Mouse (Mus musculus) MEL (cell line): ENCODE results near the gene U90926. TPM values are rescaled to one million over a fixed set of nuclear protein-coding genes. Genes with fewer than 3 reads are reported as not detected.

ENCODE experiments used
- DNase-seq: peaks from one replicate; pipeline ENCODE4 v3.0.0; 2011; ENCODE audit warnings: low read depth, low spot score
- H3K27ac ChIP-seq: 2 replicates; pipeline ENCODE4 v1.5.1; 2012; ENCODE audit warnings: low read depth, mild to moderate bottlenecking, control low read depth, low read length, moderate library complexity; ENCODE audit not compliant: control insufficient read depth
- H3K27me3 ChIP-seq, 2 experiments: fragments of 150-350 bp in 1 of 2; sonication (generic) in 1 of 2; 2 replicates each; pipeline ENCODE4 v1.6.1; 2012; ENCODE audit warnings: low read length in 2 of 2, mild to moderate bottlenecking in 2 of 2, improper control_type of control experiment in 1 of 2, moderate library complexity in 1 of 2; ENCODE audit not compliant: insufficient read depth in 2 of 2, control insufficient read depth in 1 of 2
- H3K36me3 ChIP-seq, 2 experiments: 2 replicates each; pipeline ENCODE4 v1.6.1; 2012 to 2014; ENCODE audit warnings: low read length in 2 of 2, improper control_type of control experiment in 1 of 2, inconsistent platforms in 1 of 2, mild to moderate bottlenecking in 1 of 2; ENCODE audit not compliant: insufficient read depth in 2 of 2, control insufficient read depth in 1 of 2
- H3K4me1 ChIP-seq, 2 experiments: fragments of 150-350 bp in 1 of 2; sonication (generic) in 1 of 2; 2 replicates each; pipeline ENCODE4 v1.6.1; 2012; ENCODE audit warnings: low read length in 2 of 2, improper control_type of control experiment in 1 of 2, mild to moderate bottlenecking in 1 of 2; ENCODE audit not compliant: insufficient read depth in 2 of 2, control insufficient read depth in 1 of 2
- H3K4me3 ChIP-seq, 2 experiments: fragments of 150-350 bp in 1 of 2; sonication (generic) in 1 of 2; 2 replicates each; pipeline ENCODE4 v1.5.1; 2012; ENCODE audit warnings: low read depth in 2 of 2, low read length in 2 of 2, mild to moderate bottlenecking in 2 of 2, moderate library complexity in 2 of 2, control low read depth in 1 of 2, improper control_type of control experiment in 1 of 2; ENCODE audit not compliant: control insufficient read depth in 1 of 2, insufficient read depth in 1 of 2
- H3K79me2 ChIP-seq: 2 replicates; pipeline ENCODE4 v1.6.1; 2012; ENCODE audit warnings: mild to moderate bottlenecking, low read length, moderate library complexity; ENCODE audit not compliant: control insufficient read depth, poor library complexity, insufficient read depth
- H3K9ac ChIP-seq: 2 replicates; pipeline ENCODE4 v1.6.1; 2012; ENCODE audit warnings: low read depth, mild to moderate bottlenecking, control low read depth, low read length, moderate library complexity; ENCODE audit not compliant: control insufficient read depth, poor library complexity, severe bottlenecking
- H3K9me3 ChIP-seq: fragments of 150-350 bp; sonication (generic); replicated peaks from 2 replicates; pipeline ENCODE4 v1.6.1; 2012; ENCODE audit warnings: mild to moderate bottlenecking, low read length, improper control_type of control experiment, moderate library complexity; ENCODE audit not compliant: insufficient read depth
- BHLHE40 ChIP-seq: IDR thresholded peaks from 2 replicates; pipeline ENCODE4 v1.6.1; 2012; ENCODE audit warnings: low read depth, mild to moderate bottlenecking, inconsistent platforms, low read length, improper control_type of control experiment, borderline replicate concordance
- CHD2 ChIP-seq: IDR thresholded peaks from 2 replicates; pipeline ENCODE4 v1.6.1; 2011; ENCODE audit warnings: low read length, improper control_type of control experiment
- CTCF ChIP-seq, 3 experiments: IDR thresholded peaks in 2 of 3; conservative IDR thresholded peaks in 1 of 3; 2 replicates each; pipeline ENCODE4 v1.5.1; 2011 to 2012; ENCODE audit warnings: low read length in 3 of 3, low read depth in 2 of 3, mild to moderate bottlenecking in 2 of 3, improper control_type of control experiment in 1 of 3, inconsistent platforms in 1 of 3, mixed read lengths in 1 of 3, moderate library complexity in 1 of 3; ENCODE audit not compliant: control insufficient read depth in 1 of 3, insufficient read depth in 1 of 3, poor library complexity in 1 of 3, severe bottlenecking in 1 of 3
- ELF1 ChIP-seq: IDR thresholded peaks from 2 replicates; pipeline ENCODE4 v1.6.1; 2014; ENCODE audit warnings: low read depth, mild to moderate bottlenecking, inconsistent platforms, low read length, improper control_type of control experiment, moderate library complexity
- EP300 ChIP-seq, 2 experiments: IDR thresholded peaks; 2 replicates each; pipeline ENCODE4 v1.6.1; 2011; ENCODE audit warnings: improper control_type of control experiment in 2 of 2, low read length in 2 of 2, low read depth in 1 of 2, mild to moderate bottlenecking in 1 of 2
- ETS1 ChIP-seq: IDR thresholded peaks from 2 replicates; pipeline ENCODE4 v1.6.1; 2012; ENCODE audit warnings: low read depth, mild to moderate bottlenecking, inconsistent platforms, low read length, improper control_type of control experiment, moderate library complexity
- HCFC1 ChIP-seq: IDR thresholded peaks from 2 replicates; pipeline ENCODE4 v1.6.1; 2012; ENCODE audit warnings: low read depth, mild to moderate bottlenecking, inconsistent platforms, low read length, improper control_type of control experiment, moderate library complexity
- MAZ ChIP-seq: IDR thresholded peaks from 2 replicates; pipeline ENCODE4 v1.6.1; 2012; ENCODE audit warnings: low read depth, mild to moderate bottlenecking, inconsistent platforms, low read length, improper control_type of control experiment
- MEF2A ChIP-seq: IDR thresholded peaks from 2 replicates; pipeline ENCODE4 v1.6.1; 2014; ENCODE audit warnings: low read depth, mild to moderate bottlenecking, inconsistent platforms, low read length, improper control_type of control experiment; ENCODE audit not compliant: poor library complexity, insufficient replicate concordance, severe bottlenecking; ENCODE audit errors: extremely low read depth
- NELFE ChIP-seq: IDR thresholded peaks from 2 replicates; pipeline ENCODE4 v1.6.1; 2011; ENCODE audit warnings: low read depth, low read length, improper control_type of control experiment
- POLR2AphosphoS5 ChIP-seq: IDR thresholded peaks from 2 replicates; pipeline ENCODE4 v1.6.1; 2012; ENCODE audit warnings: low read depth, borderline replicate concordance, mild to moderate bottlenecking, inconsistent platforms, low read length, moderate library complexity, mixed read lengths
- RAD21 ChIP-seq: IDR thresholded peaks from 2 replicates; pipeline ENCODE4 v1.6.1; 2011; ENCODE audit warnings: mild to moderate bottlenecking, low read depth, low read length, improper control_type of control experiment
- SIN3A ChIP-seq: IDR thresholded peaks from 2 replicates; pipeline ENCODE4 v1.6.1; 2012; ENCODE audit warnings: low read length, improper control_type of control experiment, inconsistent platforms
- TAL1 ChIP-seq: IDR thresholded peaks from 2 replicates; pipeline ENCODE4 v1.6.1; 2012; ENCODE audit warnings: mild to moderate bottlenecking, inconsistent platforms, low read length, moderate library complexity, mixed read lengths
- TCF12 ChIP-seq: IDR thresholded peaks from 2 replicates; pipeline ENCODE4 v1.6.1; 2014; ENCODE audit warnings: low read depth, mild to moderate bottlenecking, inconsistent platforms, low read length, improper control_type of control experiment, moderate library complexity
- UBTF ChIP-seq: IDR thresholded peaks from 2 replicates; pipeline ENCODE4 v1.6.1; 2012; ENCODE audit warnings: low read depth, mild to moderate bottlenecking, inconsistent platforms, low read length, improper control_type of control experiment, moderate library complexity, borderline replicate concordance; ENCODE audit not compliant: insufficient read depth
- USF2 ChIP-seq, 2 experiments: IDR thresholded peaks; 2 replicates each; pipeline ENCODE4 v1.6.1; 2011 to 2012; ENCODE audit warnings: improper control_type of control experiment in 2 of 2, low read length in 2 of 2, borderline replicate concordance in 1 of 2, inconsistent platforms in 1 of 2, low read depth in 1 of 2, mild to moderate bottlenecking in 1 of 2; ENCODE audit not compliant: insufficient read depth in 1 of 2
- ZKSCAN1 ChIP-seq: IDR thresholded peaks from 2 replicates; pipeline ENCODE4 v1.6.1; 2012; ENCODE audit warnings: low read depth, mild to moderate bottlenecking, inconsistent platforms, low read length, improper control_type of control experiment, moderate library complexity
- ZNF384 ChIP-seq: IDR thresholded peaks from 2 replicates; pipeline ENCODE4 v1.6.1; 2012; ENCODE audit warnings: low read depth, mild to moderate bottlenecking, inconsistent platforms, low read length, improper control_type of control experiment
- polyA plus RNA-seq, 2 experiments: library from polyadenylated mRNA; stranded (reverse) in 1 of 2; unstranded in 1 of 2; fragments of >175 nt in 1 of 2; fragments of >200 nt in 1 of 2; gene quantifications; 2 replicates each; pipeline versions ENCODE4 v1.2.1 to v1.2.4; 2012; ENCODE audit warnings: low replicate concordance in 2 of 2, low read depth in 1 of 2; ENCODE audit not compliant: insufficient read length in 2 of 2, insufficient read depth in 1 of 2, missing spikeins in 1 of 2
- total RNA-seq: library from RNA; depleted of rRNA; stranded (reverse); fragments of 300-350 nt; gene quantifications from 2 replicates; pipeline ENCODE4 v1.2.3, GENCODE M21; 2012

U90926 gene
- total and polyA plus RNA-seq, 3 experiments: not detected

GRCm38 (mm10) chr5:92206121-92206520, 9.1 kb downstream of the U90926 start:
- no peaks in the 10 kb centered on the region for H3K27me3 ChIP-seq
- no peak overlapping the region for H3K9ac ChIP-seq
- H3K36me3 ChIP-seq: peaks cover 3 to 25% of the 10 kb centered on the region in 2 experiments
- no peak overlapping the region for H3K4me3 ChIP-seq
- no peaks in the 10 kb centered on the region for H3K9me3 ChIP-seq
- H3K4me1 ChIP-seq: peaks cover 22 to 27% of the 10 kb centered on the region in 2 experiments
- DNase-seq: no peak
- H3K79me2 ChIP-seq: no peaks in the 10 kb centered on the region
- TF ChIP-seq CTCF (IDR thresholded peaks at IDR 0.05 in 2 of 3, conservative IDR thresholded peaks at IDR 0.05 in 1 of 3; ENCODE audit: control insufficient read depth in 1 of 3, insufficient read depth in 1 of 3, low read depth in 2 of 3, low read length in 3 of 3, poor library complexity in 1 of 3, severe bottlenecking in 1 of 3) (no peak), ZKSCAN1 (no peak), EP300 (IDR thresholded peaks at IDR 0.05; ENCODE audit: low read depth in 1 of 2, low read length in 2 of 2) (no peak), ELF1 (no peak), POLR2AphosphoS5 (no peak), SIN3A (no peak), BHLHE40 (no peak), TAL1 (no peak), MEF2A (no peak), MAZ (no peak), USF2 (IDR thresholded peaks at IDR 0.05; ENCODE audit: borderline replicate concordance in 1 of 2, insufficient read depth in 1 of 2, low read depth in 1 of 2, low read length in 2 of 2) (no peak), CHD2 (no peak)
- TF ChIP-seq, all 39 proteins: peak for 0
- H3K27ac ChIP-seq: no peak overlapping the region

DNA sequence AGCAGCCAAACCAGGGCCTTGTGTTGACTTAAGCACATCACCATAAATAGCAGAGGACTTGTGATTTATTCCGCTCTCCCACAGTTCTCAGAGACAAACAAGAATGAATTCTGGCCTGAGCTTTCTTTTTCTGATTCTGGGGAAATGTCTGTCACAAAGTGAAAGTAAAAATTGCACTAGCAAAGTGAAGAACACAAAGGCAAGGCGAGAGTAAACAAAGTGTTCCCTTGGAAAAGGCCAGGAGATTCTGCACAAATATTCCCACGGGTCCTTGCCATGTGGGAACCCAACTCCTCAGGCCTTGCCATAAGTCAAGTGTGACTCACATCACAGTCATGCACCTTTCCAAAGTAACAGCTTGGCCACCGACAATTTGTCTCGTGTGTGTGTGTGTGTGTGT, 9.5 kb downstream of the U90926 start:
- no peaks in the 10 kb centered on the region for H3K9me3 ChIP-seq
- peak overlapping the region; percentile 36; the same call in 1 of the 2 replicates for H3K9ac ChIP-seq
- peak overlapping the region in 1 of 2 experiments; percentile 10; a peak in 2 of 4 replicates for H3K4me3 ChIP-seq
- no peak for DNase-seq
- H3K27ac ChIP-seq: peak overlapping the region; percentile 73
- H3K36me3 ChIP-seq: peaks cover 3 to 25% of the 10 kb centered on the region in 2 experiments
- TF ChIP-seq UBTF (no peak), MEF2A (no peak), HCFC1 (no peak), NELFE (no peak), TCF12 (no peak), ETS1 (no peak), RAD21 (no peak), ZNF384 (no peak)
- TF ChIP-seq, all 39 proteins: peak for 0
- Histone ChIP-seq H3K79me2 (no peaks in the 10 kb centered on the region), H3K4me1 (peaks cover 22 to 27% of the 10 kb centered on the region in 2 experiments), H3K27me3 (no peaks in the 10 kb centered on the region)
